Mouse (Mus musculus) retina, postnatal 7 days (tissue): ENCODE results near the gene E130114P18Rik.

Source experiments
- DNase-seq: peaks from one replicate; pipeline ENCODE4 v3.0.0-alpha.2; 2012; ENCODE audit warnings: low read depth, low spot score

The E130114P18Rik gene

DNA sequence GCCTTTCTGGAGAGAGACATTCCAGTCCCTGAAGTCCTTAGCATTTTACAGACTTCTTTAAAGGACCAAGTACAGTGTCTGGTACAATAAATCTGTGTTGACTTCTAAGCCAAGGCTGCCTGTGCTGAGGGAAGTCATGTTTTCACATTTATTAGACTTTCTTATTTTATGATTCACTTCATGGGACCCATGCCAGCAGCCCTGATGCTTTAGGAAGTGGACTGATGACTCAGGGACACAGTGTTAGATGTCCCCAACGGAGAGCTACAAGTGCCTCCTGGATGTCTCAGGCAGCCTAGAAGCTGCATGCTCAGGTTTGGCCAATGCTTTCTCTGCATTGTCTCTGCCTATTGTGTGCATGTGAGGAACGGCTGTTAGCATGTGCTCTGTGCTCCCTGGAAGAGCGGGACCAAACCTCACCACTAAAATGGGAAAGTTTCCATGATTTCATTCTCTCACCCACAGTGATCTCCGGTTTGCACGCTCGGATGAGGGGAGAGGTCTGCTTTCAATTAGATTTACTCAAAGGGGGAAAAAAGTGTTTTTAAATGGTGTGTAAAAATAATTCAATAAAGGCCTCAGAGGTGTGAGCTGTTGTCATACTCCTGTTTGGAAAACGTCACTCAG is 82.4 kb downstream of the E130114P18Rik start:
- DNase-seq: no peak

DNA sequence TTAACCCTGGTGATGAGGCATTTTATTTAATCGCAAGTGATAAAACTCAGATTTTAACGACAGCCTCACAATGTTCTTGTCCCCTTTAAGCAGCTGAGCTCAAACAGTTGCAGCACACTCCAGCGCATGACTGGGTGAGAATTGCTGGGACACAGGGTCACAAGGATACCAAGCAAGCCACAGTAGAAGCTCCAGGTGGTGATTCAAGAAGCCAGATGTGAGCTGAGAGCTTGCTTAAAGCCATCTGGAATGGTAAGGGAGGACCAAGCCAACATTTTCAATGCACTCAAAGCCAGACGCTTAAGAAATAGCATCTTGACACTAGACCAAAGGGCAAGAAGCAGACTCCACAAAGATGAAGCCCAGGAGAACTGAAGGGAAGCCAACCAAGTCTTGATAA is 83.9 kb downstream of the E130114P18Rik start:
- no peak for DNase-seq

- DNase-seq: no peak
Measured at GRCm38 (mm10) chr4:97693054-97693453, 84.8 kb downstream of the E130114P18Rik start.

GRCm38 (mm10) chr4:97690384-97690766 is 87.5 kb downstream of the E130114P18Rik start:
- DNase-seq: no peak

DNA sequence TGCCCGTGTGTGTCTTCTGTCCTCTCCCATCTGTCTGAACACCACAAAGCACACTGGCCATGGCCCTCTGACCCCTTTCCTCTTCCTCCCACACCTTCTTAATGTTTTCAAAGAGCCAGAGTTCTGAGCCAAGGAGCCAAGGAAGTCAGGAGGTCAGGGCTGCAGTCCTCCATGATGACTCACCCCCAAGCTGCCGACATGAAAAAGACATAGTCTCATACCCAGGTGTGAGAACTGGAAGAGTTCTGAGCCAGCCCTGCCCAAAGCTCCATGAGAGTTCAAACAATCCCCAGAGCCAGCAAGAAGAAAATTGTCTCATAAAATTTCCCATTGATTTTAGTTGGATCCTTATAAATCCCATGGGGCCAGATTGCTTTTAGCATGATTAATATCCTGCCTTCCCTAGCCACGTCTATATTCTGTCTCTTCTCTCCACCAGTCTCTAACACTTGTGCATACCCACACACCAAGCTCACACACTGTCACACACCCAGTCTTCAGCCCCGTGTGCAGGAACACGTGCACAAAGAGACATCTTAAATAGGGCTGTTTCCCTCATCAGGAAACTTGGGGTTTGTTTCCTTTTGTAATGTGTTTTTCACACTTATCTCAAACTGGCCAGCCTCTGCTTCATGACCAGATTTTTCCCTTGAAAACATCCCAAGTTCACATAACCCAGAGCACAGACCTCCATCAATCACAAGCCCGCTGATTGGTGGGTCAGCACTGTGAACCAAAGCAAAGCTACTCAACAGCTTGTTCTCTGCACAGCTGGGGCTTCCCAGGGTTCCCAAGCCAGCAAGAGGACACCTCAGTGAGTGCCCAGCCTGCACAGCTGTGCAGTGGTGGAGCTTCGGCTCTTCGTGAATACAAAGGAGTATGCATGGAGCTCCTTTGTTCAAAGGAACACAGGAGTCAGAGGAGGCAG is 88.2 kb downstream of the E130114P18Rik start:
- DNase-seq: no peak

DNA sequence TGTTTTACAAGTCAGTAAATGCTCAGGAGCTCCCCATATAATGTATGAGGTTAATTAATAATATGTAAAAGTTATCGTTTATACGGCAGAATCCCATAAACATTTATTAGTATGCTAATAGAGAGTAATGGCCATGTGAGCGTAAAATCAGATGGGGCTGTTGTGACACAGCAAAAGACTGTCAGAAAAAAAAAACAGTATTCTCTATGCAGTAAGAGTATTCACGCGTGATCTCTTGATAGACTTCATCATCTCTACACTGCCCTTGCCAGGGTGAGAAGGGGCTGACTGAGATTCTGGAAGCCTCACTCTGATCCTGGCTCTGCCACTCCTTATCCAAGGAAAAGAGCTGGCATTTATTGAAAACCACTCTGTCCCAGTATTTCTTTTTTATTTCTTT is 91.9 kb downstream of the E130114P18Rik start:
- no peak for DNase-seq

GRCm38 (mm10) chr4:97676579-97676937 is 101.3 kb downstream of the E130114P18Rik start:
- DNase-seq: no peak

DNA sequence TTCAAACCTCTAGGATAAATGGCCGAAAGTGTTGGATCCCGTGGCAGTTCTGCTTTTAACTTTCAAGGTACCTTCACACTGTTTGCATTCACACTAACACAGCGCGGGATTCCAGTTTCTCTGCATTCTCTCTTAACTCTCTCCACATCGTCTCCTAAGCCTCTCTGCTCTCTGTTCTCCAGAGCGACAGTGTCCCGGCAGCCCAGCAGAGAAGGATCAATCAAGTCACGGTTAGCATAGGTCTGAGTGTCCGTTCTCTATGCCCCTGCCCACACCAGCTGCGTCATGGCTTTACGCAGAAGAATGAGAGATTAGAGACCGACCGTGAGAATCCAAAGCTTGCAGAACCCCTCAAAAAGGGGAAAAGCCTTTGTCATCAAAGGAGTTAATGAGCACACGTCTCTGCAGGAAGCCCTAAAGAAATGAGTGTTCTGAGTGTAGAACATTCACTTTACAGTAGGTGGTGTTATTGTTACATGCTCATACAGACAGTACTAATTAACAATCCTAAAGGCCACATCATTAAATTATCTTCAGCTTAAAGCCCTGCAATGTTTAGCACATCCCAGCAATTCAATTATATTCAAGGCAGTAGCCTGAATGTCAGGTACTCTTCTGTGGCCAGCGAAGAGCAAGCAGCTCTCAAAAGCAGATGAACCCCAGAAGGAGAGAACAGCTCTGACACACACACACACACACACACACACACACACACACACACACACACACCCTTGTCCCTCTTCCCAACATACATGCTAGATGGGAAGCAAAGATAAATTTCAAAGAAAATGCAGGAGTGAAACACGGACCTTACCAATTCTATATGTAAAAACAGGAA is 101.9 kb downstream of the E130114P18Rik start:
- peak; percentile 5 for DNase-seq

- no peak for DNase-seq
Measured at GRCm38 (mm10) chr4:97673854-97674510, 103.9 kb downstream of the E130114P18Rik start.

DNA sequence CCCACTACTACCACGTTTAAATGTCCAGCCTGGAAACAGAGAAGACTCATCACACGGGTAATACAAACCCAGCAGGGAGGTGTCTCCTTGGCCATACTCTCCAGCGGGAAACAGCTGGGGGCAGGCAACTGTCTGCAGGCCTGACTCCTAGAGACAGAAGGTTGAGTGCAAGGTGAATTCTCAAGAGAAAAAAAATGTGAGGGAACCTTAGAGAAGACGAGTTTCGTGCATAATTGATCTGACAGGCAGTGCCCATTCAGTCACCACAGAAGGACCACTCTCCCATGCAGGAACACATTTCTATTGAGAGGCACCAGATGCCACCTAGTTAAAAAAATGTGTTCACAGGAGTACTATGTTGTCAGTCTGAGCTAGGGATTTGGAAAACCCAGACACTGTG is 105.4 kb downstream of the E130114P18Rik start:
- DNase-seq: no peak

DNA sequence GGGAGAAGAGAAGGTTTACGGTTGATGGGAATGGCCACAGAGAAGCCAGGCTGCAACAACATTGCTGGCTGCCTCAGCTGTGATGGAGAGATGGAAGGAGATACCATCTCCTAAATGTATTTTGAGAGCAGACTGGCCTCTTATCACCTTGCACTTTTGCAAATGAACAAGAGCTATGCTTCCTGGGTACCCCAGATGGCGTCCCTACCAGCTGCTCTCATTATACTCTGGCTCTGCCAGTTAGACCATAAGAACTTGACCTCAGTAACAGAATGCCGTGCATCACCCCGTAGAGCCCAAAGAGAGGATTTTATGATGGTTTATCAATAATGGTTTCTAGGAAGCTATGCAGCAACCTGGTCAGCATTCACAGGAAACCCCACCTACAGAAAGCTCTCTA is 106.0 kb downstream of the E130114P18Rik start:
- no peak for DNase-seq

DNA sequence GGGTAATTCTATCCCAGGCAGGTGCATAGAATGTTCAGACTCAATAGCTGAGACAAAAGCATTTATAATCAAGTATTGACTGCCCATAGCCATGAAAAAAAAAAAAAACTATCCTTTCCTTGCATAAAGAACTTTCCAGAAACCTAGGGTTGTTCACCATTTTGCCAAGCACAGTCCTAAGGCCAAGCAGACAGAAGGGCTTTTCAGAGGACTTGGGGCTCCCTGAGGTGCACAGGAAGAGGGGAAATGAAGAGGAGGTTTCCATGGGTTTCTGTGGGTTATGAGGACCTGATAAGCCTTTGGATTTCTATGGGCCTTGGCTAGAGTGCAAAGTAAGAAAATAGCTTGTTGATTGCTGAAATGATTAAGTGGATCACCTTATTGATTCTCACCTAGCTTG is 107.5 kb downstream of the E130114P18Rik start:
- DNase-seq: no peak

DNA sequence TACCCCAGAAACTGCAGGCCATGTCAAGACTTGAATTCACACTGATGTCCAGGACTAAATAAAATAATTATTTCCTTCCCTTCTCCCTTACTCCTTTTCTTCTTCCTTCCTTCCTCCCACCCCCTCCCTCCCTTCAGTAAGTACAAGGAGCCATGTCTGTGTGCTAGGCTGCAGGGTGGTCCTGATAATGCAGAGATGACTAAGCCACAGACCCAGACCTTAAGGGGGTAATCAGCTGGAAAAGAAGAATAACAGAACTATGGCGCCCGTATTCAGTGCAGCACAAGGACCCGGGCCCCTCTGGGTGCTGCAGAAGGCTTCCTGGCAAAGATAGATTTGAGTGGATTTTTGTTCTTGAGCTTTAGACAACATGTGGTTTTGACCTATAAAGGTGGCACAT is 108.1 kb downstream of the E130114P18Rik start:
- DNase-seq: no peak

DNA sequence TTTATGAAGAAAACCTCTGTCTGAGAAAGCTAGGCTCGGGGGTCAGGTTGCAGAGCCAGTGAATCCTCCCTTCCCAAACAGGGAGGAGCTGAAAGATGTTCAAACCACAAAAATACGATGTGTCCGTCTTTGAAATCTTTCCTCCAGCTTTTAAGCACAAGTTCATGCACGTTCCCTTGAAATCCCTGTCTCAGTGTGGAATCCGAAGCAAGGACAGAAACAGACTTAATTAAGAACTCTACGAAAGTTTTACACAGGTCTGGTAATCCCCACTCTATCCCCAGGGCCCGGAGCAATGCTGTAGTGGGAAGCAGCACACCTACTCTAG is 112.5 kb downstream of the E130114P18Rik start:
- no peak for DNase-seq

DNA sequence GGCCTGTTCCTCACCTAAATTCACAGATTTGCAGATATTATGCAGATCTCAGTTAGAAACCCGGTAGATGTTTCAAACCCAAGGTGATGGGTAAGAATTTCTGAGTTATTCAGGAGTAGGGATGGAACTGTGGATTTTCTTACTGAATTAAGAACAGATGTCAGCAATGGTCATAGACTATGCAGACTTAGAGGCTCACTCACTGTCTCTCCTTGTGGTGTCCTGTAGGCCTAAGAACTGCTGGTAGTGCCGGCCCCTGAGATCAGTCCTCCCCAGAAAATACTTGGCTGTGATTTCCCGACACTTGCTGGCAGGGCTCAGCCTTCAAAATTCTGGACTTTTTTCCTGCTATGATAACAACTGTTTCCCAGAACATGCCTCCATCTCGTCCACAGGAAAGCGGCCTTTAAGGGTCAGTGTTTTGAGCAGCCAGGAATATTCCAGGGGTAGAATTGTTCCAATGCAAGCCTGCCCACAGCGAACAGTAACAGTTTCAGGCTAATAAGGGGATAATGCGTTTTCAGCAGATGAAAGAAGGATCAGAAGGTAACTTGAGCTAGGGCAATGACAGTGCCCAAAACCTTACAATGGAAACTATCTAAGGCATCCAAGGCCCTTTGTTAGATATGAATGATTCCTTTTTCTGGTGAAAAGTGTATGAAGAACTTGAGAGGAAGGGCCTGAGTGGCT is 113.0 kb downstream of the E130114P18Rik start:
- DNase-seq: no peak

DNA sequence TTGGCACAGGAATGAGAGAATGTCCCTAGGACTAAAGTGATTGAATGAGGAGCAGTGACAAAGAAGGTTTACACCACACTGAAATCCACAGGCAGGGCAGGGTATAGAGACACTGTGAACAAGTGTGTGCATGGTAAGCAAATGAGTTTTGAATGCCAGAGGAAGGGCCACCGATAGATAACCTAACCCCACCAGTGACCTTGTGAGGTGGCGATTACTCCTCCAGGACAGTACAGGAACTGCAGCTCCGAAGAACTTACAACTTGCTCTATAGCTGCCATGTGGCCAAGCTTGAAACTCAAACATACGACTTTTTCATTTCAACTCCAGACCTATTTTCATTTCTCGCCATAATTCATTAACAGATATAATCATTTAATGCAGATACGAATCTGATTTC is 114.0 kb downstream of the E130114P18Rik start:
- no peak for DNase-seq

- DNase-seq: no peak
Measured at GRCm38 (mm10) chr4:97662841-97663240, 115.0 kb downstream of the E130114P18Rik start.

DNA sequence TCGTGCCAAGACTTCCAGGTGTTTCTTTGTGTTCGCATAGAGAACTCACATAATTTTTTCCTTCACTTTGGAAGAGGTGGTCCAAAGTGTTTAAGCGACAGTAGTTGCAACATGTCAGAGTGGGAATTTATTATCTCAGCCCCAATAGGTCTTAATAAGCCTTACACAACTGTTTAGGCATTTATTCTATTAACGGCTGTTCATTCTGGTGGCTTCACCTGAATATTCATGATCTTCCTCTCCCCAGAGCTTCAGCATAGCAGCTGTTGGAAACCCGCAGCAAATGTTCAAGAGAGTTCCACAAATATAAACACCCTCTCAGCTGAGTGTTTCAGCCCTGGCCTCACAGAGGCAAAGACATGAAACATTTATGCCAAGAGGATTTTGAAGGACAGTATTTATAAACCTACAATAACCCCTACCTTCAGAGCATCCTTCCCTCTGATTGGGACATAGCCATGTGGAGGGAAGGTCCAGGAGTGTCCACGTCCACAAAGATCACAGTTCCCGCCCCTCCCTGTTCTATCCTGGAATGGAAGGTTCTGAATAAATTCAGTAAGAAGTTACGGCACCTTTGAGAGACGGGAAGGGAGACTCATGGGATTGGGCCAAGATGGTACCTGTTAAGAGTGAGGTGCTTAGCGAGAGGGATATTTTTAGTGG is 116.1 kb downstream of the E130114P18Rik start:
- DNase-seq: no peak

- DNase-seq: no peak
Measured at GRCm38 (mm10) chr4:97657586-97657985, 120.3 kb downstream of the E130114P18Rik start.

DNA sequence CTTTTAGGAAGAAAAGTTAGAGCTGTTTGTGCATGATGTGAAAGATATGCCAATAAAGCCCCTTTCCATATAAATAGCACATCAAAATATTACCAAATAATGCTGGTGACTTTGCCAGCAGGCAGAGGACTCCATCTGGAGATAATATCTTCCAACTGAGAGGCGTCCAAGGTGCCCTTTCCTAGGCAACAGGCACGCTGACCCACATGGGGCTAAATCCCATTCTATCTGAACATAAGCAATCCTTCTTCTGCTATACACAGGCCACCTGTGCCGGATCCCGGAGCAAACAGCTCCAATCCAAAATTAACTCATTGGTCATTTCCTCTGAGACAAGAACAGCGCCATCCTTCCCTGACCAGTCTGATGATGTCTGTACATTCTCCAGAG is 128.3 kb downstream of the E130114P18Rik start:
- no peak for DNase-seq
